Mouse (Mus musculus) forebrain, embryonic 16.5 days (tissue): ENCODE results near the gene St3gal2. TPM values are rescaled to one million over a fixed set of nuclear protein-coding genes. Genes with fewer than 3 reads are reported as not detected.

Source experiments
- ATAC-seq: fragments of 200-750 bp; cut with Nextera tagmentation; 2 replicates; pipeline ENCODE4 v1.8.0; 2017; ENCODE audit warnings: mild to moderate bottlenecking, moderate library complexity
- H3K27ac ChIP-seq: fragments of 300-500 bp; sonication (generic); 2 replicates; pipeline ENCODE4 v1.5.1; 2014; ENCODE audit warnings: low read length, control low read depth
- H3K27me3 ChIP-seq: fragments of 300-500 bp; sonication (generic); replicated peaks from 2 replicates; pipeline ENCODE4 v1.6.1; 2014; ENCODE audit warnings: low read length; ENCODE audit not compliant: control insufficient read depth, insufficient read depth
- H3K36me3 ChIP-seq: fragments of 300-500 bp; sonication (generic); 2 replicates; pipeline ENCODE4 v1.6.1; 2014; ENCODE audit not compliant: control insufficient read depth, insufficient read depth
- H3K4me1 ChIP-seq: fragments of 300-500 bp; sonication (generic); replicated peaks from 2 replicates; pipeline ENCODE4 v1.6.1; 2014; ENCODE audit warnings: low read length; ENCODE audit not compliant: control insufficient read depth, insufficient read depth
- H3K4me2 ChIP-seq: fragments of 300-500 bp; sonication (generic); 2 replicates; pipeline ENCODE4 v1.6.1; 2014; ENCODE audit warnings: mild to moderate bottlenecking, low read length, control low read depth
- H3K4me3 ChIP-seq: fragments of 300-500 bp; sonication (generic); replicated peaks from 2 replicates; pipeline ENCODE4 v1.5.1; 2014; ENCODE audit warnings: mild to moderate bottlenecking, low read length, control low read depth
- H3K9ac ChIP-seq: fragments of 300-500 bp; sonication (generic); replicated peaks from 2 replicates; pipeline ENCODE4 v1.6.1; 2014; ENCODE audit warnings: low read depth, low read length, control low read depth
- H3K9me3 ChIP-seq: fragments of 300-500 bp; sonication (generic); 2 replicates; pipeline ENCODE4 v1.6.1; 2016; ENCODE audit warnings: low read length; ENCODE audit not compliant: control insufficient read depth
- WGBS: fragments of 180-500 bp; shearing (Covaris S2); extraction: QIAGEN DNeasy Blood & Tissue Kit; methylation state at CpG from one replicate; pipeline ENCODE4 v1.1.7; 2014; 5-methylcytosine and 5-hydroxymethylcytosine counted together
- polyA plus RNA-seq: library from polyadenylated mRNA; unstranded; fragments of >200 nt; fragmentation: Nextera tagmentation; extraction: Ambion mirVana; gene quantifications from 2 replicates; pipeline ENCODE4 v1.2.1, GENCODE M21; 2015

St3gal2 gene
- 24.7 and 25.2 TPM in 2 replicates for polyA plus RNA-seq

- Histone ChIP-seq H3K9me3 (no peaks in the 10 kb centered on the region), H3K4me2 (peak within 1 kb of the TSS; percentile 96), H3K36me3 (no peaks in the 10 kb centered on the region), H3K27ac (peak within 1 kb of the TSS; percentile 73), H3K4me1 (peaks cover 24% of the 10 kb centered on the region), H3K27me3 (no peaks in the 10 kb centered on the region), H3K9ac (peak within 1 kb of the TSS; percentile 90), H3K4me3 (peak within 1 kb of the TSS; percentile 87)
- ATAC-seq: peak; percentile 99
- 1% methylated on average over 30 of the region's 36 CpGs for WGBS
Measured at GRCm38 (mm10) chr8:110919341-110920031, at the start of gene St3gal2. Gene St3gal2, plus strand, starts transcription at chr8:110919922.

DNA sequence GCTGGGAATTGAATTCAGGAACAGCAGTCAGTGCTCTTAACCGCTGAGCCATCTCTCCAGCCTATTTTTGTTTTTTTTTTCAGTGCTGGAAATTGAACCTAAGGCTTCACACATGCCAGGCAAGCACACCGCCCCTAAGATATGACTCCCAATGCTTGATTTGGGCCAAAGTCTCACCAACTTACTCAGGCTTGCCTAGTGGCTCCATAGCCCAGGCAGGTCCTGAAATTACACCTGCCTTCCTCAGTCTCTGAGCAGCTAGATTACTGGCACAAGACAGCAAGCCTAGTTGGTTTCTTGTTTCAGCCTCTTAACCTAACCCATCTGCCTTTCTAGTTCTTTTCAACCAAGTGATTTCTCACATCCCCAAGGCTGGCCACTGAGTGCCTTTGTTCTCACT is 49.2 kb upstream of the St3gal2 start:
- WGBS: 97% methylated on average over 2 of the region's 2 CpGs
- no peak for ATAC-seq
- H3K4me1 ChIP-seq: no peaks in the 10 kb centered on the region
- H3K4me3 ChIP-seq: no peak overlapping the region
- H3K36me3 ChIP-seq: peaks cover 21% of the 10 kb centered on the region
- no peak overlapping the region for H3K27ac ChIP-seq
- no peak overlapping the region for H3K9ac ChIP-seq
- no peak overlapping the region for H3K4me2 ChIP-seq
- H3K9me3 ChIP-seq: no peaks in the 10 kb centered on the region
- no peaks in the 10 kb centered on the region for H3K27me3 ChIP-seq

GRCm38 (mm10) chr8:110877862-110878261 is 41.9 kb upstream of the St3gal2 start:
- H3K36me3 ChIP-seq: peaks cover 33% of the 10 kb centered on the region
- no peak overlapping the region for H3K4me3 ChIP-seq
- ATAC-seq: no peak
- H3K27me3 ChIP-seq: no peaks in the 10 kb centered on the region
- no peaks in the 10 kb centered on the region for H3K9me3 ChIP-seq
- no peak overlapping the region for H3K27ac ChIP-seq
- no peaks in the 10 kb centered on the region for H3K4me1 ChIP-seq
- H3K4me2 ChIP-seq: no peak overlapping the region
- no peak overlapping the region for H3K9ac ChIP-seq
- 94% methylated on average over 4 of the region's 4 CpGs for WGBS

GRCm38 (mm10) chr8:110881741-110882310 is 37.9 kb upstream of the St3gal2 start:
- WGBS: 87% methylated on average over 10 of the region's 10 CpGs
- H3K4me2 ChIP-seq: no peak overlapping the region
- no peaks in the 10 kb centered on the region for H3K9me3 ChIP-seq
- peaks cover 32% of the 10 kb centered on the region for H3K36me3 ChIP-seq
- H3K9ac ChIP-seq: no peak overlapping the region
- H3K4me1 ChIP-seq: no peaks in the 10 kb centered on the region
- no peaks in the 10 kb centered on the region for H3K27me3 ChIP-seq
- ATAC-seq: no peak
- no peak overlapping the region for H3K27ac ChIP-seq
- no peak overlapping the region for H3K4me3 ChIP-seq

- ATAC-seq: no peak
- Histone ChIP-seq H3K4me3 (no peak overlapping the region), H3K4me1 (no peaks in the 10 kb centered on the region), H3K27me3 (no peaks in the 10 kb centered on the region), H3K27ac (no peak overlapping the region), H3K9me3 (no peaks in the 10 kb centered on the region), H3K9ac (no peak overlapping the region), H3K36me3 (peaks cover 29% of the 10 kb centered on the region), H3K4me2 (no peak overlapping the region)
- WGBS: 96% methylated on average over 18 of the region's 18 CpGs
Measured at GRCm38 (mm10) chr8:110883824-110884223, 35.9 kb upstream of the St3gal2 start.

DNA sequence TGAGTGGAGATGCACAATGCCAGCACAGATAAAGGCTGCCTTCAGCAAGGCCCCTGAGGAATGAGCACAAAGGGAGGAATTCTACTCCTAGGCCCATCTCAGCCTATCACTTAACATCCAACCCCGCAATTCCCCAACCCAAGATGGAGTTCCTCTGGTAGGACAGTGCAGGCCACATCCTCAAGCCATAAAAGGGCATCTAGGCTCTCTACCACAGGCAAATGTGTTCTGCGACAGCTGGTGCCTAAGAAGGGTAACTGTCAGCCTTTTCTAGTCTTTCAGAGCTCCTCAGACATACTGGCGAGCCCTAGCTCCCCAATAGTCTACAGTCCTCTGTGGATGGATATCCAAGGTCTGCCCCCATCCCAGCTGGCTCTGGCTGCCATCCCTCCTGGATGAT is 33.1 kb upstream of the St3gal2 start:
- Histone ChIP-seq H3K27me3 (no peaks in the 10 kb centered on the region), H3K9ac (no peak overlapping the region), H3K4me2 (no peak overlapping the region), H3K9me3 (no peaks in the 10 kb centered on the region), H3K4me1 (no peaks in the 10 kb centered on the region), H3K36me3 (peaks cover 13% of the 10 kb centered on the region), H3K4me3 (no peak overlapping the region), H3K27ac (no peak overlapping the region)
- WGBS: 87% methylated on average over 3 of the region's 3 CpGs
- no peak for ATAC-seq

GRCm38 (mm10) chr8:110887551-110887950 is 32.2 kb upstream of the St3gal2 start:
- Histone ChIP-seq H3K4me3 (no peak overlapping the region), H3K27me3 (no peaks in the 10 kb centered on the region), H3K4me1 (no peaks in the 10 kb centered on the region), H3K27ac (no peak overlapping the region), H3K4me2 (no peak overlapping the region), H3K9ac (no peak overlapping the region), H3K36me3 (peaks cover 7% of the 10 kb centered on the region), H3K9me3 (no peaks in the 10 kb centered on the region)
- ATAC-seq: no peak
- 93% methylated on average over 10 of the region's 10 CpGs for WGBS

- H3K27me3 ChIP-seq: no peaks in the 10 kb centered on the region
- H3K9ac ChIP-seq: no peak overlapping the region
- 85% methylated on average over 8 of the region's 8 CpGs for WGBS
- H3K36me3 ChIP-seq: no peaks in the 10 kb centered on the region; the same call in 1 of the 2 replicates
- no peaks in the 10 kb centered on the region for H3K9me3 ChIP-seq
- no peak overlapping the region for H3K27ac ChIP-seq
- no peak for ATAC-seq
- H3K4me2 ChIP-seq: no peak overlapping the region
- no peaks in the 10 kb centered on the region for H3K4me1 ChIP-seq
- H3K4me3 ChIP-seq: no peak overlapping the region
Measured at GRCm38 (mm10) chr8:110888441-110888840, 31.3 kb upstream of the St3gal2 start.

- no peak for ATAC-seq
- WGBS: 88% methylated on average over 16 of the region's 16 CpGs
- no peaks in the 10 kb centered on the region for H3K27me3 ChIP-seq
- no peak overlapping the region for H3K4me3 ChIP-seq
- no peak overlapping the region for H3K9ac ChIP-seq
- H3K9me3 ChIP-seq: no peaks in the 10 kb centered on the region
- H3K27ac ChIP-seq: no peak overlapping the region
- H3K36me3 ChIP-seq: no peaks in the 10 kb centered on the region; the same call in 1 of the 2 replicates
- no peak overlapping the region for H3K4me2 ChIP-seq
- no peaks in the 10 kb centered on the region for H3K4me1 ChIP-seq
Measured at GRCm38 (mm10) chr8:110888860-110889259, 30.9 kb upstream of the St3gal2 start.
